ENCODE assay signal across 1 mouse cellular context in the genomic region with DNA sequence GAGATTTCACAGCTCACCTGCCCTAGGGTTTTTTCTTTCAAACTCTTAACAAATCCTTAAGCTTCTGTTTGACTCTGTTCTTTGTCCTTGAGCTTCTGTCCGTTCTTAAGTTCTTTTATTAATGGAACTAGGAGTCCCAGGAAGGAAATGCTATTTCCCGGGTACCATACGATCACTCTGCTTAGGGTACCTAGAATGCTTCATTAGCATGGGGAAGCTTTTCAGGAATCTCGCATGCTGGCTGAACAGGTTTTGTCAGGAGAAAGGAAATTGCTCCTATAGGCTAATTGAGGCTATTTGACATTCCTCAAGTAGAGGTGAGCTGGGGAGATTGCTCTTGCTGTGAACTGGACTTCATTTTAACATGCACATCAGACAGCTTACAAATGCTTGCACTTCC.
TF ChIP-seq lines count a peak whose summit lies in the region.

No protein-coding gene starts in this region.

TF ChIP-seq in MEL, 35 proteins besides CTCF, POLR2A, EP300 and RAD21:
- TF ChIP-seq USF2 (IDR thresholded peaks at IDR 0.05; ENCODE audit: borderline replicate concordance in 1 of 2, insufficient read depth in 1 of 2, low read depth in 1 of 2, low read length in 2 of 2): no peak
- no peak for TF ChIP-seq JUND (IDR thresholded peaks at IDR 0.05; ENCODE audit: low read depth, low read length)
- no peak for TF ChIP-seq MYC (IDR thresholded peaks at IDR 0.05; ENCODE audit: low read depth, low read length)
- TF ChIP-seq TBP (IDR thresholded peaks at IDR 0.05; ENCODE audit: low read depth, low read length): no peak
- TF ChIP-seq CHD2 (IDR thresholded peaks at IDR 0.05; ENCODE audit: low read length): no peak
- TF ChIP-seq MEF2A (IDR thresholded peaks at IDR 0.05; ENCODE audit: extremely low read depth, insufficient replicate concordance, low read depth, low read length, poor library complexity, severe bottlenecking): no peak
- no peak for TF ChIP-seq ETS1 (IDR thresholded peaks at IDR 0.05; ENCODE audit: low read depth, low read length)
- TF ChIP-seq POLR2AphosphoS5 (IDR thresholded peaks at IDR 0.05; ENCODE audit: borderline replicate concordance, low read depth, low read length): no peak
- no peak for TF ChIP-seq ZC3H11A (IDR thresholded peaks at IDR 0.05; ENCODE audit: low read depth, low read length)
- no peak for TF ChIP-seq MAFK (IDR thresholded peaks at IDR 0.05; ENCODE audit: borderline replicate concordance, low read depth, low read length)
- TF ChIP-seq MAZ (IDR thresholded peaks at IDR 0.05; ENCODE audit: low read depth, low read length): no peak
- TF ChIP-seq ZKSCAN1 (IDR thresholded peaks at IDR 0.05; ENCODE audit: low read depth, low read length): no peak
